Mouse (Mus musculus) limb, embryonic 12.5 days (tissue): Measurements from ENCODE around the gene Parva. TPM values are rescaled to one million over a fixed set of nuclear protein-coding genes. Genes with fewer than 3 reads are reported as not detected.

Source experiments
- ATAC-seq: fragments of 200-750 bp; cut with Nextera tagmentation; 2 replicates; pipeline ENCODE4 v1.8.0; 2017; ENCODE audit warnings: low read depth, moderate TSS enrichment; ENCODE audit not compliant: insufficient number of reproducible peaks, insufficient read depth, low FRiP score, low TSS enrichment
- H3K27ac ChIP-seq: fragments of 300-500 bp; sonication (generic); 2 replicates; pipeline ENCODE4 v1.5.1; 2016; ENCODE audit warnings: mild to moderate bottlenecking, moderate library complexity
- H3K27me3 ChIP-seq: fragments of 300-500 bp; sonication (generic); 2 replicates; pipeline ENCODE4 v1.6.1; 2016; ENCODE audit warnings: mild to moderate bottlenecking, moderate library complexity
- H3K36me3 ChIP-seq: fragments of 300-500 bp; sonication (generic); 2 replicates; pipeline ENCODE4 v1.6.1; 2016; ENCODE audit warnings: mild to moderate bottlenecking, moderate library complexity
- H3K4me1 ChIP-seq: fragments of 300-500 bp; sonication (generic); replicated peaks from 2 replicates; pipeline ENCODE4 v1.6.1; 2016
- H3K4me2 ChIP-seq: fragments of 300-500 bp; sonication (generic); 2 replicates; pipeline ENCODE4 v1.6.1; 2016; ENCODE audit warnings: mild to moderate bottlenecking, moderate library complexity
- H3K4me3 ChIP-seq: fragments of 300-500 bp; sonication (generic); replicated peaks from 2 replicates; pipeline ENCODE4 v1.5.1; 2016; ENCODE audit warnings: mild to moderate bottlenecking
- H3K9ac ChIP-seq: fragments of 300-500 bp; sonication (generic); replicated peaks from 2 replicates; pipeline ENCODE4 v1.6.1; 2016; ENCODE audit warnings: mild to moderate bottlenecking, moderate library complexity
- H3K9me3 ChIP-seq: fragments of 300-500 bp; sonication (generic); 2 replicates; pipeline ENCODE4 v1.6.1; 2016; ENCODE audit warnings: mild to moderate bottlenecking, moderate library complexity
- WGBS: fragments of 180-500 bp; shearing (Covaris S2); methylation state at CpG from one replicate; pipeline ENCODE4 v1.1.7; 2016; 5-methylcytosine and 5-hydroxymethylcytosine counted together
- polyA plus RNA-seq: library from polyadenylated mRNA; unstranded; fragments of >200 nt; fragmentation: Nextera tagmentation; extraction: Ambion mirVana; gene quantifications from 2 replicates; pipeline ENCODE4 v1.2.1, GENCODE M21; 2016

Parva gene
- polyA plus RNA-seq, 1 experiment from 2014 or later, result 82.7 TPM

GRCm38 (mm10) chr7:112455566-112456110, 28.3 kb downstream of the Parva start:
- WGBS, result 88% methylated on average over 5 of the region's 5 CpGs
- no peak for ATAC-seq
- no peaks in the 10 kb centered on the region for H3K27me3 ChIP-seq
- no peak overlapping the region for H3K4me3 ChIP-seq
- no peaks in the 10 kb centered on the region for H3K36me3 ChIP-seq
- no peaks in the 10 kb centered on the region for H3K9me3 ChIP-seq
- no peak overlapping the region for H3K27ac ChIP-seq
- H3K9ac ChIP-seq, result no peak overlapping the region
- no peak overlapping the region for H3K4me2 ChIP-seq
- peaks cover 51% of the 10 kb centered on the region for H3K4me1 ChIP-seq

- no peaks in the 10 kb centered on the region for H3K9me3 ChIP-seq
- H3K36me3 ChIP-seq, result no peaks in the 10 kb centered on the region
- no peaks in the 10 kb centered on the region for H3K27me3 ChIP-seq
- H3K9ac ChIP-seq, result no peak overlapping the region
- H3K4me3 ChIP-seq, result no peak overlapping the region
- peaks cover 58% of the 10 kb centered on the region for H3K4me1 ChIP-seq
- 92% methylated on average over 4 of the region's 4 CpGs for WGBS
- no peak overlapping the region for H3K4me2 ChIP-seq
- no peak overlapping the region for H3K27ac ChIP-seq
- ATAC-seq, result no peak
These were observed 30.1 kb downstream of the Parva start for GRCm38 (mm10) chr7:112457373-112457772.

- 87% methylated on average over 4 of the region's 4 CpGs for WGBS
- H3K9ac ChIP-seq, result no peak overlapping the region
- H3K36me3 ChIP-seq, result no peaks in the 10 kb centered on the region
- peaks cover 61% of the 10 kb centered on the region for H3K4me1 ChIP-seq
- no peak overlapping the region for H3K4me3 ChIP-seq
- H3K4me2 ChIP-seq, result no peak overlapping the region
- ATAC-seq, result no peak
- no peaks in the 10 kb centered on the region for H3K9me3 ChIP-seq
- H3K27ac ChIP-seq, result peak overlapping the region; percentile 62; the same call in 1 of the 2 replicates
- H3K27me3 ChIP-seq, result no peaks in the 10 kb centered on the region
These were observed 30.6 kb downstream of the Parva start for GRCm38 (mm10) chr7:112457920-112458319.

GRCm38 (mm10) chr7:112458440-112458839, 31.1 kb downstream of the Parva start:
- Histone ChIP-seq H3K4me1 (peaks cover 65% of the 10 kb centered on the region), H3K27me3 (no peaks in the 10 kb centered on the region), H3K4me2 (no peak overlapping the region), H3K36me3 (no peaks in the 10 kb centered on the region), H3K9ac (no peak overlapping the region), H3K4me3 (no peak overlapping the region), H3K27ac (peak overlapping the region; percentile 62), H3K9me3 (no peaks in the 10 kb centered on the region)
- WGBS, result 40% methylated on average over 5 of the region's 5 CpGs
- no peak for ATAC-seq

- 0 out of 2 replicates have a peak, but pooled peaks cover 11% of the 10 kb centered on the region for H3K36me3 ChIP-seq
- no peaks in the 10 kb centered on the region for H3K9me3 ChIP-seq
- H3K27me3 ChIP-seq, result no peaks in the 10 kb centered on the region
- ATAC-seq, result peak; percentile 40; the same call in 1 of the 2 replicates
- WGBS, result 0% methylated on average over 2 of the region's 2 CpGs
- H3K27ac ChIP-seq, result peak overlapping the region; percentile 88
- H3K4me1 ChIP-seq, result peaks cover 68% of the 10 kb centered on the region
- H3K4me3 ChIP-seq, result no peak overlapping the region
- H3K9ac ChIP-seq, result no peak overlapping the region
- H3K4me2 ChIP-seq, result peak overlapping the region; percentile 41
These were observed 35.8 kb downstream of the Parva start for GRCm38 (mm10) chr7:112463074-112463473.

GRCm38 (mm10) chr7:112465920-112466319, 38.6 kb downstream of the Parva start:
- no peak overlapping the region for H3K9ac ChIP-seq
- H3K4me1 ChIP-seq, result peaks cover 65% of the 10 kb centered on the region
- no peak for ATAC-seq
- H3K9me3 ChIP-seq, result no peaks in the 10 kb centered on the region
- no peak overlapping the region for H3K27ac ChIP-seq
- H3K4me2 ChIP-seq, result no peak overlapping the region
- H3K27me3 ChIP-seq, result no peaks in the 10 kb centered on the region
- 69% methylated on average over 3 of the region's 3 CpGs for WGBS
- 0 out of 2 replicates have a peak, but pooled peaks cover 11% of the 10 kb centered on the region for H3K36me3 ChIP-seq
- H3K4me3 ChIP-seq, result no peak overlapping the region

- peaks cover 66% of the 10 kb centered on the region for H3K4me1 ChIP-seq
- H3K4me2 ChIP-seq, result no peak overlapping the region
- 0 out of 2 replicates have a peak, but pooled peaks cover 11% of the 10 kb centered on the region for H3K36me3 ChIP-seq
- peak overlapping the region; percentile 83 for H3K27ac ChIP-seq
- 72% methylated on average over 3 of the region's 3 CpGs for WGBS
- no peaks in the 10 kb centered on the region for H3K27me3 ChIP-seq
- no peak overlapping the region for H3K9ac ChIP-seq
- no peaks in the 10 kb centered on the region for H3K9me3 ChIP-seq
- ATAC-seq, result no peak
- H3K4me3 ChIP-seq, result no peak overlapping the region
These were observed 39.5 kb downstream of the Parva start for GRCm38 (mm10) chr7:112466786-112467185.

GRCm38 (mm10) chr7:112467687-112468111, 40.4 kb downstream of the Parva start:
- H3K9ac ChIP-seq, result peak overlapping the region; percentile 23; the same call in 1 of the 2 replicates
- WGBS, result 31% methylated on average over 11 of the region's 11 CpGs
- H3K4me1 ChIP-seq, result peaks cover 62% of the 10 kb centered on the region
- 0 out of 2 replicates have a peak, but pooled peaks cover 11% of the 10 kb centered on the region for H3K36me3 ChIP-seq
- peak; percentile 84 for ATAC-seq
- H3K27ac ChIP-seq, result peak overlapping the region; percentile 83
- H3K9me3 ChIP-seq, result no peaks in the 10 kb centered on the region
- no peaks in the 10 kb centered on the region for H3K27me3 ChIP-seq
- H3K4me2 ChIP-seq, result no peak overlapping the region; the same call in 1 of the 2 replicates
- no peak overlapping the region for H3K4me3 ChIP-seq

GRCm38 (mm10) chr7:112469817-112470216, 42.5 kb downstream of the Parva start:
- H3K9ac ChIP-seq, result no peak overlapping the region
- H3K4me1 ChIP-seq, result peaks cover 63% of the 10 kb centered on the region
- no peak overlapping the region for H3K4me2 ChIP-seq
- no peak overlapping the region for H3K4me3 ChIP-seq
- 41% methylated on average over 5 of the region's 5 CpGs for WGBS
- ATAC-seq, result no peak
- H3K36me3 ChIP-seq, result 0 out of 2 replicates have a peak, but pooled peaks cover 6% of the 10 kb centered on the region
- H3K27ac ChIP-seq, result no peak overlapping the region
- no peaks in the 10 kb centered on the region for H3K27me3 ChIP-seq
- no peaks in the 10 kb centered on the region for H3K9me3 ChIP-seq

- no peak overlapping the region for H3K9ac ChIP-seq
- H3K27me3 ChIP-seq, result no peaks in the 10 kb centered on the region
- WGBS, result 74% methylated on average over 7 of the region's 7 CpGs
- H3K9me3 ChIP-seq, result no peaks in the 10 kb centered on the region
- H3K4me1 ChIP-seq, result peaks cover 63% of the 10 kb centered on the region
- H3K4me2 ChIP-seq, result no peak overlapping the region
- H3K36me3 ChIP-seq, result no peaks in the 10 kb centered on the region
- H3K27ac ChIP-seq, result no peak overlapping the region
- no peak for ATAC-seq
- no peak overlapping the region for H3K4me3 ChIP-seq
These were observed 44.0 kb downstream of the Parva start for GRCm38 (mm10) chr7:112471316-112471715.

- no peak overlapping the region for H3K4me3 ChIP-seq
- no peaks in the 10 kb centered on the region for H3K9me3 ChIP-seq
- 79% methylated on average over 10 of the region's 10 CpGs for WGBS
- ATAC-seq, result no peak
- no peak overlapping the region for H3K4me2 ChIP-seq
- no peaks in the 10 kb centered on the region for H3K27me3 ChIP-seq
- H3K27ac ChIP-seq, result no peak overlapping the region
- no peaks in the 10 kb centered on the region for H3K36me3 ChIP-seq
- H3K4me1 ChIP-seq, result peaks cover 56% of the 10 kb centered on the region
- H3K9ac ChIP-seq, result no peak overlapping the region
These were observed 44.9 kb downstream of the Parva start for GRCm38 (mm10) chr7:112472024-112472707.
